ENCODE assay signal across 29 mouse cellular contexts in genomic region chr5:134983111-134983510, GRCm38 (mm10). TPM values are rescaled to one million over a fixed set of nuclear protein-coding genes. Genes with fewer than 3 reads are reported as not detected.
DNase-seq lines count a peak whose midpoint lies in the region; ATAC-seq and TF ChIP-seq lines count a peak whose summit lies in the region.
"Had no signal": no experiment of that assay in that cellular context is flagged by ENCODE, and none has a peak within 500 bp of the region (broad histone marks: within the 10 kb centered on the region; RNA-seq: fewer than 3 reads in every experiment).

No protein-coding gene starts in this region.

- no peak overlapping the region for H3K9ac ChIP-seq in intestine, embryonic 16.5 days (ENCODE audit: low read depth, low read length)
- H3K9ac ChIP-seq in intestine, embryonic 15.5 days = no peak overlapping the region
- H3K9ac ChIP-seq in liver, adult 2 months (ENCODE audit: low read depth, low read length) = no peak overlapping the region
- no peak overlapping the region for H3K9ac ChIP-seq in liver, embryonic 12.5 days
- H3K9ac ChIP-seq: embryonic facial prominence, embryonic 13.5 days; heart, embryonic 13.5 days; hindbrain, embryonic 14.5 days had no signal

- peaks cover 26% of the 10 kb centered on the region for H3K4me1 ChIP-seq in intestine, embryonic 16.5 days (ENCODE audit: control insufficient read depth, insufficient read depth, low read length)
- H3K4me1 ChIP-seq in intestine, embryonic 15.5 days (replicated peaks) = peaks cover 13% of the 10 kb centered on the region
- peaks cover 28% of the 10 kb centered on the region for H3K4me1 ChIP-seq in liver, adult 2 months (ENCODE audit: control insufficient read depth, insufficient read depth, low read length)
- peaks cover 31% of the 10 kb centered on the region for H3K4me1 ChIP-seq in liver, embryonic 12.5 days

- H3K27me3 ChIP-seq in intestine, embryonic 16.5 days (replicated peaks; ENCODE audit: control insufficient read depth, insufficient read depth, low read length) = peaks cover 14% of the 10 kb centered on the region
- peaks cover 36% of the 10 kb centered on the region for H3K27me3 ChIP-seq in intestine, embryonic 15.5 days (replicated peaks)
- no peaks in the 10 kb centered on the region for H3K27me3 ChIP-seq in liver, adult 2 months (ENCODE audit: control insufficient read depth, insufficient read depth, low read length)
- H3K27me3 ChIP-seq in liver, embryonic 12.5 days (replicated peaks) = peaks cover 49% of the 10 kb centered on the region

- no peak for TF ChIP-seq CTCF in liver, adult 2 months (IDR thresholded peaks at IDR 0.05; ENCODE audit: low read depth, low read length)

- WGBS in intestine, embryonic 16.5 days = 92% methylated on average over 1 of the region's 1 CpGs
- 78% methylated on average over 1 of the region's 1 CpGs for WGBS in intestine, embryonic 15.5 days
- WGBS in liver, adult 2 months = 100% methylated on average over 1 of the region's 1 CpGs
- 79% methylated on average over 1 of the region's 1 CpGs for WGBS in liver, embryonic 12.5 days (ENCODE audit: insufficient replicate concordance)

- peak; percentile 75 for DNase-seq in liver, adult 2 months (ENCODE audit: extremely low read depth, low read depth, low spot score)
- DNase-seq in MN1 (ENCODE audit: low spot score) = peak; percentile 65
- DNase-seq in adrenal gland, adult 8-10 months = no peak
- DNase-seq: adrenal gland, postnatal 14 days; cerebellum, adult 11 months; cerebellum, adult 8-10 months; cerebellum, postnatal 36 days; embryo, embryonic 11 days; gastrocnemius, postnatal 10 days; gastrocnemius, postnatal 36 days; heart, adult 2 months; heart, postnatal 14 days; heart, postnatal 4 days had no signal

- no peaks in the 10 kb centered on the region for H3K9me3 ChIP-seq in intestine, embryonic 16.5 days (ENCODE audit: control insufficient read depth, low read length)
- no peaks in the 10 kb centered on the region for H3K9me3 ChIP-seq in intestine, embryonic 15.5 days
- H3K9me3 ChIP-seq in liver, embryonic 12.5 days (replicated peaks) = no peaks in the 10 kb centered on the region
- H3K9me3 ChIP-seq: embryonic facial prominence, embryonic 10.5 days; embryonic facial prominence, embryonic 13.5 days; forebrain, embryonic 13.5 days; heart, embryonic 10.5 days; heart, embryonic 13.5 days had no signal

- no peak overlapping the region for H3K4me3 ChIP-seq in intestine, embryonic 16.5 days (ENCODE audit: low read length)
- H3K4me3 ChIP-seq in intestine, embryonic 15.5 days (replicated peaks) = no peak overlapping the region
- no peak overlapping the region for H3K4me3 ChIP-seq in liver, adult 2 months (ENCODE audit: insufficient read depth, low read depth, low read length)
- no peak overlapping the region for H3K4me3 ChIP-seq in liver, embryonic 12.5 days
- H3K4me3 ChIP-seq: embryonic facial prominence, embryonic 10.5 days; embryonic facial prominence, embryonic 13.5 days; erythroblast, embryonic 14.5 days; forebrain, embryonic 13.5 days; heart, adult 2 months; heart, embryonic 10.5 days; heart, embryonic 13.5 days had no signal

- peaks cover 17% of the 10 kb centered on the region; the same call in 1 of the 2 replicates for H3K79me2 ChIP-seq in liver, adult 2 months (ENCODE audit: control insufficient read depth, insufficient read depth, low read length)

- peak overlapping the region; percentile 62; the same call in 1 of the 2 replicates for H3K27ac ChIP-seq in intestine, embryonic 16.5 days (ENCODE audit: low read length)
- H3K27ac ChIP-seq in intestine, embryonic 15.5 days = no peak overlapping the region
- no peak overlapping the region for H3K27ac ChIP-seq in liver, adult 2 months (replicated peaks; ENCODE audit: insufficient read depth, low read depth, low read length)
- H3K27ac ChIP-seq in liver, embryonic 12.5 days = no peak overlapping the region
- H3K27ac ChIP-seq: embryonic facial prominence, embryonic 13.5 days; forebrain, embryonic 13.5 days; heart, adult 2 months; heart, embryonic 10.5 days; heart, embryonic 13.5 days; hindbrain, embryonic 14.5 days; hindbrain, postnatal 0 days had no signal

- ATAC-seq in intestine, embryonic 16.5 days = no peak
- ATAC-seq in intestine, embryonic 15.5 days = no peak
- ATAC-seq in liver, embryonic 12.5 days = no peak
- ATAC-seq: forebrain, embryonic 13.5 days; forebrain, embryonic 16.5 days; hindbrain, postnatal 0 days; Patski had no signal

- no peaks in the 10 kb centered on the region for H3K36me3 ChIP-seq in intestine, embryonic 16.5 days (ENCODE audit: control insufficient read depth, insufficient read depth, low read length)
- no peaks in the 10 kb centered on the region for H3K36me3 ChIP-seq in intestine, embryonic 15.5 days
- no peaks in the 10 kb centered on the region for H3K36me3 ChIP-seq in liver, adult 2 months (ENCODE audit: control insufficient read depth, insufficient read depth, low read length)
- no peaks in the 10 kb centered on the region for H3K36me3 ChIP-seq in liver, embryonic 12.5 days
- H3K36me3 ChIP-seq: embryonic facial prominence, embryonic 10.5 days; embryonic facial prominence, embryonic 13.5 days; heart, embryonic 10.5 days; heart, embryonic 13.5 days had no signal

- no peak overlapping the region for H3K4me2 ChIP-seq in intestine, embryonic 16.5 days (ENCODE audit: low read depth, low read length)
- H3K4me2 ChIP-seq in intestine, embryonic 15.5 days (replicated peaks) = no peak overlapping the region
- no peak overlapping the region for H3K4me2 ChIP-seq in liver, embryonic 12.5 days
- H3K4me2 ChIP-seq: embryonic facial prominence, embryonic 13.5 days; forebrain, embryonic 13.5 days; heart, embryonic 13.5 days; hindbrain, embryonic 14.5 days had no signal

- no peak for TF ChIP-seq POLR2A in liver, adult 2 months (IDR thresholded peaks at IDR 0.05; ENCODE audit: extremely low read depth, insufficient read depth, low read length)

RNA-seq across cellular contexts. Expression of gene Cldn3, which starts 2.9 kb away (rescaled TPM):
- polyA plus RNA-seq in intestine, embryonic 16.5 days (2015; fragmentation: Nextera tagmentation; extraction: Ambion mirVana) = 187 and 217 TPM in 2 replicates
- polyA plus RNA-seq in intestine, embryonic 15.5 days (2015; fragmentation: Nextera tagmentation; extraction: Ambion mirVana) = 173 and 195 TPM in 2 replicates
- 49.9 and 86.6 TPM in 2 replicates for total RNA-seq in liver, adult 2 months (2014; rRNA removed)
- polyA plus RNA-seq in liver, adult 2 months (2012; rRNA removed) = 290 and 291 TPM in 2 replicates
- 0.55 and 0.57 TPM in 2 replicates for polyA plus RNA-seq in liver, embryonic 12.5 days (2016; fragmentation: Nextera tagmentation; extraction: Ambion mirVana)
- total RNA-seq in adrenal gland, adult 8-10 months (2022) = 1 to 10 TPM in 3 of 4 experiments, not detected in 1; 1.1 to 1.5 (median 1.4) TPM
- total RNA-seq: gastrocnemius, postnatal 10 days; gastrocnemius, postnatal 36 days; granulocyte monocyte progenitor cell, adult 5-6 weeks had no signal
- polyA plus RNA-seq: Patski had no signal

RNA-seq across cellular contexts. Expression of gene Abhd11, which starts 25.8 kb away (rescaled TPM):
- polyA plus RNA-seq in intestine, embryonic 16.5 days (2015; fragmentation: Nextera tagmentation; extraction: Ambion mirVana) = 102 and 106 TPM in 2 replicates
- 96.0 and 101 TPM in 2 replicates for polyA plus RNA-seq in intestine, embryonic 15.5 days (2015; fragmentation: Nextera tagmentation; extraction: Ambion mirVana)
- 35.9 and 38.1 TPM in 2 replicates for total RNA-seq in liver, adult 2 months (2014; rRNA removed)
- polyA plus RNA-seq in liver, adult 2 months (2012; rRNA removed) = 77.6 and 78.8 TPM in 2 replicates
- polyA plus RNA-seq in liver, embryonic 12.5 days (2016; fragmentation: Nextera tagmentation; extraction: Ambion mirVana) = 39.1 and 45.3 TPM in 2 replicates
- 10 to 100 TPM; 52.4 to 65.4 (median 55.9) TPM for total RNA-seq in adrenal gland, adult 8-10 months (2022)

RNA-seq across cellular contexts. Expression of gene Cldn4, which starts 36.4 kb away (rescaled TPM):
- polyA plus RNA-seq in intestine, embryonic 16.5 days (2015; fragmentation: Nextera tagmentation; extraction: Ambion mirVana) = 48.7 and 54.2 TPM in 2 replicates
- polyA plus RNA-seq in intestine, embryonic 15.5 days (2015; fragmentation: Nextera tagmentation; extraction: Ambion mirVana) = 45.6 and 49.2 TPM in 2 replicates
- total RNA-seq in liver, adult 2 months (2014; rRNA removed) = 0.09 and 0.13 TPM in 2 replicates
- 0.09 and 0.36 TPM in 2 replicates for polyA plus RNA-seq in liver, adult 2 months (2012; rRNA removed)
- polyA plus RNA-seq in liver, embryonic 12.5 days (2016; fragmentation: Nextera tagmentation; extraction: Ambion mirVana) = 0.28 and 0.49 TPM in 2 replicates
- not detected for total RNA-seq in adrenal gland, adult 8-10 months (2022)
- total RNA-seq: adrenal gland, adult 18-20 months; adrenal gland, postnatal 14 days; gastrocnemius, adult 18-20 months; gastrocnemius, postnatal 10 days; gastrocnemius, postnatal 36 days; granulocyte monocyte progenitor cell, adult 5-6 weeks; heart, adult 2 months; hindbrain, postnatal 0 days had no signal
- polyA plus RNA-seq: erythroblast, embryonic 14.5 days; forebrain, embryonic 13.5 days; forebrain, embryonic 16.5 days; hindbrain, embryonic 14.5 days; hindbrain, postnatal 0 days had no signal

RNA-seq across cellular contexts. Expression of gene Stx1a, which starts 40.2 kb away (rescaled TPM):
- 11.9 and 13.4 TPM in 2 replicates for polyA plus RNA-seq in intestine, embryonic 16.5 days (2015; fragmentation: Nextera tagmentation; extraction: Ambion mirVana)
- 13.0 and 15.7 TPM in 2 replicates for polyA plus RNA-seq in intestine, embryonic 15.5 days (2015; fragmentation: Nextera tagmentation; extraction: Ambion mirVana)
- total RNA-seq in liver, adult 2 months (2014; rRNA removed) = 0.09 and 0.13 TPM in 2 replicates
- 1.1 and 1.3 TPM in 2 replicates for polyA plus RNA-seq in liver, adult 2 months (2012; rRNA removed)
- polyA plus RNA-seq in liver, embryonic 12.5 days (2016; fragmentation: Nextera tagmentation; extraction: Ambion mirVana) = 2.7 and 2.8 TPM in 2 replicates
- total RNA-seq in adrenal gland, adult 8-10 months (2022) = 10 to 100 TPM in 3 of 4 experiments, 1 to 10 TPM in 1; 4.9 to 15.9 (median 12.1) TPM

RNA-seq across cellular contexts. Expression of gene Mettl27, which starts 50.9 kb away (rescaled TPM):
- 27.2 TPM in 2 replicates for polyA plus RNA-seq in intestine, embryonic 16.5 days (2015; fragmentation: Nextera tagmentation; extraction: Ambion mirVana)
- polyA plus RNA-seq in intestine, embryonic 15.5 days (2015; fragmentation: Nextera tagmentation; extraction: Ambion mirVana) = 18.5 and 25.7 TPM in 2 replicates
- total RNA-seq in liver, adult 2 months (2014; rRNA removed) = 13.5 and 19.1 TPM in 2 replicates
- 17.9 and 30.0 TPM in 2 replicates for polyA plus RNA-seq in liver, adult 2 months (2012; rRNA removed)
- 8.5 and 9.8 TPM in 2 replicates for polyA plus RNA-seq in liver, embryonic 12.5 days (2016; fragmentation: Nextera tagmentation; extraction: Ambion mirVana)
- total RNA-seq in adrenal gland, adult 8-10 months (2022) = 10 to 100 TPM; 22.1 to 55.7 (median 44.6) TPM

Comparison
In these comparisons a context has a peak if more than half of its experiments do, and no peak if none do; other contexts are left out.
1. RNA of gene Cldn3, which starts 2.9 kb away (polyA plus RNA-seq): 290 to 291 TPM in liver, adult 2 months, 187 to 217 TPM in intestine, embryonic 16.5 days and 173 to 195 TPM in intestine, embryonic 15.5 days; 0.55 to 0.57 TPM in liver, embryonic 12.5 days; every median in the first group is over 100 times any median in the second.
2. RNA of gene Cldn4, which starts 36.4 kb away (polyA plus RNA-seq): 48.7 to 54.2 TPM in intestine, embryonic 16.5 days and 45.6 to 49.2 TPM in intestine, embryonic 15.5 days; 0.28 to 0.49 TPM in liver, embryonic 12.5 days and 0.09 to 0.36 TPM in liver, adult 2 months; every median in the first group is over 10 times any median in the second.